Comparison of ENCODE assay signal across 13 mouse cellular contexts in genomic region chr2:38621076-38621475, GRCm38 (mm10). TPM values are rescaled to one million over a fixed set of nuclear protein-coding genes. Genes with fewer than 3 reads are reported as not detected.
DNase-seq lines count a peak whose midpoint lies in the region; ATAC-seq and TF ChIP-seq lines count a peak whose summit lies in the region.
"Had no signal": no experiment of that assay in that cellular context is flagged by ENCODE, and none has a peak within 500 bp of the region (broad histone marks: within the 10 kb centered on the region; RNA-seq: fewer than 3 reads in every experiment).

No protein-coding gene starts in this region.

- intact Hi-C loops in left cerebral cortex, postnatal 4 days (cut with DNase I), result no loop called here

- H3K4me3 ChIP-seq in liver, embryonic 15.5 days (replicated peaks), result no peak overlapping the region
- no peak overlapping the region for H3K4me3 ChIP-seq in liver, embryonic 12.5 days
- H3K4me3 ChIP-seq in forebrain, embryonic 11.5 days (ENCODE audit: low read depth, low read length), result no peak overlapping the region
- no peak overlapping the region for H3K4me3 ChIP-seq in hindbrain, embryonic 12.5 days
- no peak overlapping the region for H3K4me3 ChIP-seq in midbrain, embryonic 15.5 days
- no peak overlapping the region for H3K4me3 ChIP-seq in lung, adult 2 months (replicated peaks; ENCODE audit: extremely low read depth, low read depth, low read length)
- H3K4me3 ChIP-seq: lung, embryonic 15.5 days had no signal

- H3K36me3 ChIP-seq in liver, embryonic 15.5 days (replicated peaks), result peaks cover 40% of the 10 kb centered on the region
- H3K36me3 ChIP-seq in liver, embryonic 12.5 days, result peaks cover 75% of the 10 kb centered on the region
- H3K36me3 ChIP-seq in forebrain, embryonic 11.5 days (ENCODE audit: control insufficient read depth, insufficient read depth, low read length), result no peaks in the 10 kb centered on the region; the same call in 1 of the 2 replicates
- H3K36me3 ChIP-seq in hindbrain, embryonic 12.5 days, result peaks cover 3% of the 10 kb centered on the region; the same call in 1 of the 2 replicates
- no peaks in the 10 kb centered on the region for H3K36me3 ChIP-seq in midbrain, embryonic 15.5 days (replicated peaks)

- no peak for DNase-seq in forebrain, embryonic 11.5 days (ENCODE audit: low spot score)
- no peak for DNase-seq in left cerebral cortex, postnatal 4 days
- no peak for DNase-seq in layer of hippocampus, postnatal 25 days (ENCODE audit: extremely low spot score in 1 of 2, low spot score in 1 of 2)
- no peak for DNase-seq in lung, adult 2 months
- DNase-seq: gastrocnemius, postnatal 10 days; thymus, postnatal 25 days had no signal

- TF ChIP-seq POLR2A in lung, adult 2 months (IDR thresholded peaks at IDR 0.05; ENCODE audit: borderline replicate concordance, extremely low read depth, low read depth, low read length), result no peak

- no peak overlapping the region for H3K27ac ChIP-seq in liver, embryonic 15.5 days (replicated peaks)
- no peak overlapping the region for H3K27ac ChIP-seq in liver, embryonic 12.5 days
- peak overlapping the region; percentile 32; the same call in 1 of the 2 replicates for H3K27ac ChIP-seq in forebrain, embryonic 11.5 days (ENCODE audit: low read depth, low read length)
- peak overlapping the region; percentile 86 for H3K27ac ChIP-seq in hindbrain, embryonic 12.5 days
- peak overlapping the region; percentile 64; the same call in 1 of the 2 replicates for H3K27ac ChIP-seq in midbrain, embryonic 15.5 days
- H3K27ac ChIP-seq: lung, embryonic 15.5 days; stomach, postnatal 0 days had no signal

- WGBS in liver, embryonic 15.5 days (ENCODE audit: insufficient replicate concordance), result 66% methylated on average over 4 of the region's 4 CpGs
- WGBS in liver, embryonic 12.5 days (ENCODE audit: insufficient replicate concordance), result 78% methylated on average over 4 of the region's 4 CpGs
- 90% methylated on average over 4 of the region's 4 CpGs for WGBS in forebrain, embryonic 11.5 days
- 83% methylated on average over 4 of the region's 4 CpGs for WGBS in hindbrain, embryonic 12.5 days
- WGBS in midbrain, embryonic 15.5 days, result 74% methylated on average over 4 of the region's 4 CpGs
- WGBS in lung, adult 2 months, result 77% methylated on average over 4 of the region's 4 CpGs

- peaks cover 15% of the 10 kb centered on the region for H3K4me1 ChIP-seq in liver, embryonic 15.5 days (replicated peaks)
- peaks cover 16% of the 10 kb centered on the region for H3K4me1 ChIP-seq in liver, embryonic 12.5 days
- peaks cover 7% of the 10 kb centered on the region for H3K4me1 ChIP-seq in forebrain, embryonic 11.5 days (replicated peaks; ENCODE audit: control insufficient read depth, insufficient read depth, low read length)
- H3K4me1 ChIP-seq in hindbrain, embryonic 12.5 days, result peaks cover 31% of the 10 kb centered on the region
- peaks cover 32% of the 10 kb centered on the region for H3K4me1 ChIP-seq in midbrain, embryonic 15.5 days
- H3K4me1 ChIP-seq in lung, adult 2 months (ENCODE audit: control insufficient read depth, insufficient read depth, low read length), result peaks cover under 1% of the 10 kb centered on the region; the same call in 1 of the 2 replicates
- H3K4me1 ChIP-seq: lung, embryonic 15.5 days had no signal

- no peak overlapping the region for H3K9ac ChIP-seq in liver, embryonic 15.5 days
- H3K9ac ChIP-seq in liver, embryonic 12.5 days, result no peak overlapping the region
- H3K9ac ChIP-seq in forebrain, embryonic 11.5 days (ENCODE audit: low read length), result no peak overlapping the region
- no peak overlapping the region for H3K9ac ChIP-seq in hindbrain, embryonic 12.5 days
- no peak overlapping the region for H3K9ac ChIP-seq in midbrain, embryonic 15.5 days
- H3K9ac ChIP-seq: lung, embryonic 15.5 days had no signal

- H3K4me2 ChIP-seq in liver, embryonic 15.5 days, result no peak overlapping the region
- no peak overlapping the region for H3K4me2 ChIP-seq in liver, embryonic 12.5 days
- no peak overlapping the region for H3K4me2 ChIP-seq in forebrain, embryonic 11.5 days (ENCODE audit: low read depth, low read length, severe bottlenecking)
- no peak overlapping the region for H3K4me2 ChIP-seq in hindbrain, embryonic 12.5 days (replicated peaks)
- H3K4me2 ChIP-seq in midbrain, embryonic 15.5 days, result no peak overlapping the region
- H3K4me2 ChIP-seq: lung, embryonic 15.5 days had no signal

- H3K27me3 ChIP-seq in liver, embryonic 15.5 days, result no peaks in the 10 kb centered on the region
- H3K27me3 ChIP-seq in liver, embryonic 12.5 days (replicated peaks), result no peaks in the 10 kb centered on the region
- H3K27me3 ChIP-seq in forebrain, embryonic 11.5 days (ENCODE audit: control insufficient read depth, insufficient read depth, low read length), result no peaks in the 10 kb centered on the region
- no peaks in the 10 kb centered on the region for H3K27me3 ChIP-seq in hindbrain, embryonic 12.5 days
- H3K27me3 ChIP-seq in midbrain, embryonic 15.5 days (replicated peaks), result no peaks in the 10 kb centered on the region
- H3K27me3 ChIP-seq: lung, embryonic 15.5 days; megakaryocyte, embryonic 14.5 days had no signal

- TF ChIP-seq CTCF in lung, adult 2 months (IDR thresholded peaks at IDR 0.05; ENCODE audit: insufficient read depth, low read length), result no peak

- H3K9me3 ChIP-seq in liver, embryonic 15.5 days (replicated peaks), result no peaks in the 10 kb centered on the region
- H3K9me3 ChIP-seq in liver, embryonic 12.5 days (replicated peaks), result no peaks in the 10 kb centered on the region
- no peaks in the 10 kb centered on the region for H3K9me3 ChIP-seq in forebrain, embryonic 11.5 days (ENCODE audit: control insufficient read depth, low read length)
- no peaks in the 10 kb centered on the region for H3K9me3 ChIP-seq in hindbrain, embryonic 12.5 days (replicated peaks)
- no peaks in the 10 kb centered on the region for H3K9me3 ChIP-seq in midbrain, embryonic 15.5 days
- H3K9me3 ChIP-seq: lung, embryonic 15.5 days; megakaryocyte, embryonic 14.5 days had no signal

- ATAC-seq in liver, embryonic 15.5 days (ENCODE audit: insufficient read depth), result peak; percentile 31; the same call in 1 of the 2 replicates
- ATAC-seq in liver, embryonic 12.5 days, result no peak
- ATAC-seq in forebrain, embryonic 11.5 days (replicated peaks; ENCODE audit: low FRiP score), result 0 out of 2 replicates have a peak, but pooled peaks have one; percentile 18
- ATAC-seq in hindbrain, embryonic 12.5 days (ENCODE audit: low FRiP score), result peak; percentile 33; the same call in 1 of the 2 replicates
- 0 out of 2 replicates have a peak, but pooled peaks have one; percentile 29 for ATAC-seq in midbrain, embryonic 15.5 days (replicated peaks)

RNA-seq across cellular contexts. Expression of gene Psmb7, which starts 22.8 kb away (rescaled TPM):
- polyA plus RNA-seq in liver, embryonic 15.5 days (2015; fragmentation: Nextera tagmentation; extraction: Ambion mirVana), result 148 and 154 TPM in 2 replicates
- 195 and 196 TPM in 2 replicates for polyA plus RNA-seq in liver, embryonic 12.5 days (2016; fragmentation: Nextera tagmentation; extraction: Ambion mirVana)
- 333 and 341 TPM in 2 replicates for polyA plus RNA-seq in forebrain, embryonic 11.5 days (2014; fragmentation: Nextera tagmentation; extraction: Ambion mirVana)
- 267 and 272 TPM in 2 replicates for polyA plus RNA-seq in hindbrain, embryonic 12.5 days (2016; fragmentation: Nextera tagmentation; extraction: Ambion mirVana)
- 260 and 270 TPM in 2 replicates for polyA plus RNA-seq in midbrain, embryonic 15.5 days (2015; fragmentation: Nextera tagmentation; extraction: Ambion mirVana)
- total RNA-seq in left cerebral cortex, postnatal 4 days (2021), result 100 to 1,000 TPM; 231 to 253 TPM
- total RNA-seq in layer of hippocampus, postnatal 25 days (2021), result 100 to 1,000 TPM; 205 to 234 TPM
- polyA plus RNA-seq in lung, adult 2 months (2012; rRNA removed), result 36.3 and 69.8 TPM in 2 replicates

Comparison
In these comparisons a context has a peak if more than half of its experiments do, and no peak if none do; other contexts are left out.
1. H3K27ac ChIP-seq: peak in forebrain, embryonic 11.5 days (single experiment), hindbrain, embryonic 12.5 days (single experiment) and midbrain, embryonic 15.5 days (single experiment); none in liver, embryonic 15.5 days (single experiment) and liver, embryonic 12.5 days (single experiment).